Mouse (Mus musculus) embryonic stem cell, embryonic (primary cell): ENCODE measurements around the gene Pex19.

Experiments
- CTCF ChIA-PET, 4 experiments: fragments of 300-600 bp in 2 of 4; fragments of 350-600 bp in 2 of 4; sonication (Branson Sonifier 250); formaldehyde crosslinking; loops; one replicate each; lab custom pipeline; 2022; ENCODE audit warnings: inconsistent platforms in 2 of 4; lab: Charles Lee
- POLR2A ChIA-PET, 4 experiments: fragments of 300-600 bp in 2 of 4; fragments of 350-600 bp in 2 of 4; sonication (Branson Sonifier 250); formaldehyde crosslinking; loops; one replicate each; lab custom pipeline; 2022; ENCODE audit warnings: antibody characterized with exemption in 4 of 4, inconsistent platforms in 1 of 4; lab: Charles Lee

Gene Pex19

DNA sequence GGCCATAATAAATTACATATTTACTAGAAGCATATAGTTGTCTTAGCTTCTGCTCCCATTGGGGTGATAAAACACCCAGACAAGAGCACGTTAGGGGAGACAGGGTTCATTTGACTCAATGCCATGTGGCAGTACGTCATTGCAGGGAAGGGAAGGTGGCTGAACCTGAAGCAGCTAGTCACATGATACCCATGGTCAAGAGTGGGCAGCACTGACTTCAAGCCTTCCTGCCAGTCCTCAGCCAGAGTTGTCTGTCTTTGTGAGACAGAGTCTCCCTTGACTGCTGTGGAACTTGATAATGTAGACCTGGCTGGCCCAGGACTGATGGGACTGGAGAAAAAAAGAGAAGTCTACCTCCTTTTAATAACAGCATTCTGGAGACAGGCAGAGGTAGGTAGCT lies 3.9 kb upstream of the Pex19 start:
- CTCF ChIA-PET, result interaction anchor here in 1 of 4 experiments (1.3 kb wide), 1 partner anchor 125 kb away, joined by 5 read pairs; no protein-coding TSS in a partner anchor
- POLR2A ChIA-PET, result interaction anchor here in 1 of 4 experiments (0.6 to 1.5 kb wide), 4 partner anchors 14 to 254 kb away, joined by 3 read pairs; partner anchors contain the start of genes Copa, Ncstn and Pigm

DNA sequence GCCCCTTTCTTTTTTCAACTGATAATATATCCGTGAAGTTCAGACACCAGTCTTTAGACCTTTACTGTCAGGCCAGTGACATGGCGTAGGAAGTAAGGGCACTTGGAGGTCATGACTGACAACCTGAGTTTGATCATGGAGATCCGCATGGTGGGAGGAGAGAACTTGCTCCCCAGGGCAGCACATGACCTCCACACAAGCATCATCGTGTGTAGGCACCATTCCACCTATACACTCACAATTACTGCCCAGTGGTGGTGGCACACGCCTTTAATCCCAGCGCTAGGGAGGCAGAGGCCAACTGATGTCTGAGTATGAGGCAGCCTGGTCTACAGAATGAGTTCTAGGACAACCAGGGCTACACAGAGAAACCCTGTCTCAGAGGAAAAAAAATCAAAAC lies 2.0 kb upstream of the Pex19 start:
- ChIA-PET POLR2A (interaction anchor here in 2 of 4 experiments (0.7 to 1.5 kb wide), 4 partner anchors 23 to 217 kb away, joined by 3 to 5 read pairs (median 3); partner anchors contain the start of genes Copa (in 1 of the 2), Dcaf8 (in 1 of the 2), Kcnj10 (in 1 of the 2) and Ncstn (in 1 of the 2)), CTCF (no interaction called here)

DNA sequence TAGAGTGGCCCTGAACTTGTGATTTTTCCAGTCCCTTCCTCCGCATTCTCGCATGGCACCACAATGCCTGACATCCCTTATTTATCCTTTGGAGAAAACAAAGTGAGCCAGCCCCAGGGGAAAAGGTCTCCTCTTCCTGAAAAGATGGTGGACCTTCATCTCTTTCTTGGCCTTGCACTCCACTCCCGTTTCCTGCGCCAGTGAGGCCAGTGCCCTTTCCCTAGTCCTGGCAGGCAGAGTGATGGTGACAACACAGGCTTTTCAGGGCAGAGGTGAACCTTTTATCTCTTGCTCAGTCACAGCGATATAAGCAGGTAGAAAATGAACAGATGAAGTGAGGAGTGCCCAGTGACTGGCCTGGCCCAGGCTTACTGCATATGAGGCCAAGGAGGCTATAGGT lies 932 bp downstream of the Pex19 start:
- CTCF ChIA-PET, result interaction anchor here in 3 of 4 experiments (1.1 to 2.7 kb wide), 4 partner anchors 8 to 237 kb away, joined by 4 to 21 read pairs (median 10); partner anchors contain the start of gene Dcaf8 (in 1 of the 3)
- POLR2A ChIA-PET, result interaction anchor here in 3 of 4 experiments (1.0 to 4.5 kb wide), 20 partner anchors 7 to 198 kb away, joined by 3 to 34 read pairs (median 4); partner anchors contain the start of genes Dcaf8 (in 2 of the 3), Igsf8 (in 1 of the 3) and Pea15a (in 1 of the 3)

DNA sequence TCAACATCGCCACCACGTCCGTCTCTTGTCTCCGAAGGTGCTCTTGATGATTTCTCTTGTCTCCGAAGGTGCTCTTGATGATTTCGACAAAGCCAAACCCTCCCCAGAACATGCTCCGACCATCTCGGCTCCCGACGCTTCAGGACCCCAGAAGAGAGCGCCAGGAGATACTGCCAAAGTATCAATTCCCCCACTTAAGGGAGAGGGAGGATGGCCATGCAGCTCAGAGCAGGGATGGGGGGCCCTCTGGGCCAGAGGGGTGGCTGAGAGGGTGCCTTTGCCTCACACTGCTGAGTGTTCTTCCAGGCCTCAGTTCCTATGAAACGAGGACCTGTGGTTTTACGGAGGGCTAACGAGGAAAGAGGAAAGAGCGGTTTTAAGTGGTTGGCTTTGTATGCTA lies 2.0 kb downstream of the Pex19 start:
- ChIA-PET POLR2A (interaction anchor here in 3 of 4 experiments (0.6 to 4.5 kb wide), 16 partner anchors 9 to 247 kb away, joined by 3 to 34 read pairs (median 4); partner anchors contain the start of genes Dcaf8 (in 2 of the 3), Copa (in 1 of the 3), Ncstn (in 1 of the 3) and Pigm (in 1 of the 3)), CTCF (interaction anchor here (0.6 to 2.7 kb wide), 22 partner anchors 9 to 303 kb away, joined by 3 to 21 read pairs (median 5); partner anchors contain the start of genes Dcaf8 (in 1 of the 4) and Ncstn (in 1 of the 4))

DNA sequence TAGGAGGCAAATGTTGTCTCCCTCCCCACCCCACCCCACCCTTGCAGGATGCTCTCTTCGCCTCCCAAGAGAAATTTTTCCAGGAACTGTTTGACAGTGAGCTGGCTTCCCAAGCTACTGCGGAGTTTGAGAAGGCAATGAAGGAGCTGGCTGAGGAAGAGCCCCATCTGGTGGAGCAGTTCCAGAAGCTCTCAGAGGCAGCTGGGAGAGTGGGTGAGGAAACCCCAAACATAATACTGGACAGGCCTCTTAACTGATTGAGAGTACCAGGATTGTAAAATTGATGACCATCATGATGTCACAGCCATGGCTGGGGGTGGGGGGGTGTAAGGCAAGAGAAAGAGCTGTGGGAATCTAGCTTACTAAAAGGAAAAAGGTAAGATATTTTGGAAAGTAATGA lies 2.6 kb downstream of the Pex19 start:
- POLR2A ChIA-PET, result interaction anchor here in 3 of 4 experiments (0.6 to 4.5 kb wide), 24 partner anchors 9 to 818 kb away, joined by 3 to 34 read pairs (median 4); partner anchors contain the start of genes Dcaf8 (in 3 of the 3), Copa (in 1 of the 3), Ncstn (in 1 of the 3) and Pigm (in 1 of the 3)

GRCm38 (mm10) chr1:172129780-172130179 lies 3.2 kb downstream of the Pex19 start:
- ChIA-PET CTCF (interaction anchor here (0.5 to 2.7 kb wide), 22 partner anchors 8 to 195 kb away, joined by 3 to 21 read pairs (median 4); partner anchors contain the start of genes Dcaf8 (in 1 of the 4) and Ncstn (in 1 of the 4)), POLR2A (interaction anchor here in 3 of 4 experiments (0.8 to 4.5 kb wide), 17 partner anchors 8 to 182 kb away, joined by 3 to 34 read pairs (median 5); partner anchors contain the start of genes Dcaf8 (in 3 of the 3), Copa (in 1 of the 3) and Ncstn (in 1 of the 3))

More for the DNA sequence above, 2.6 kb downstream of the Pex19 start:
- CTCF ChIA-PET, result interaction anchor here (0.5 to 2.7 kb wide), 37 partner anchors 9 to 922 kb away, joined by 3 to 21 read pairs (median 4); partner anchors contain the start of genes Copa (in 1 of the 4), Dcaf8 (in 1 of the 4), Ncstn (in 1 of the 4) and Tagln2 (in 1 of the 4)

DNA sequence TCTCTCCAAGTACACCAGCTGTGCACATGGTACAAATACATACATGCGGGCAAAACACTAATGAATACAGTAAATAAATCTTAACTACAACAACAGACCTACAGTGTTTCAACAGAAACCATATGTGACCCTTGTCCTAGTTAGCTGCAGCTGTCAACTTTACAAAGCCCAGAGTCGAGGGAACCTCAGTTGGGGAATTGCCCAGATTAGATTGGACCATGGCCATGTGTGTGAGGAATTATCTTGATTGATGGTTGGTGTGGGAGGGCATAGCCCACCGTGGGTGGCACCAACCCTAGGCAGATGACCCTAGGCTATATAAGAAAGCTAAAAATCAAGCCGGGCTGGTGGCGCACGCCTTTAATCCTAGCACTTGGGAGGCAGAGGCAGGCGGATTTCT lies 5.8 kb downstream of the Pex19 start:
- ChIA-PET POLR2A (interaction anchor here in 2 of 4 experiments (0.6 to 4.5 kb wide), 6 partner anchors 13 to 181 kb away, joined by 3 to 34 read pairs (median 3); partner anchors contain the start of genes Dcaf8 (in 2 of the 2), Copa (in 1 of the 2) and Ncstn (in 1 of the 2)), CTCF (interaction anchor here in 2 of 4 experiments (1.1 to 1.5 kb wide), 2 partner anchors 13 kb away, joined by 3 to 5 read pairs; no protein-coding TSS in a partner anchor)

DNA sequence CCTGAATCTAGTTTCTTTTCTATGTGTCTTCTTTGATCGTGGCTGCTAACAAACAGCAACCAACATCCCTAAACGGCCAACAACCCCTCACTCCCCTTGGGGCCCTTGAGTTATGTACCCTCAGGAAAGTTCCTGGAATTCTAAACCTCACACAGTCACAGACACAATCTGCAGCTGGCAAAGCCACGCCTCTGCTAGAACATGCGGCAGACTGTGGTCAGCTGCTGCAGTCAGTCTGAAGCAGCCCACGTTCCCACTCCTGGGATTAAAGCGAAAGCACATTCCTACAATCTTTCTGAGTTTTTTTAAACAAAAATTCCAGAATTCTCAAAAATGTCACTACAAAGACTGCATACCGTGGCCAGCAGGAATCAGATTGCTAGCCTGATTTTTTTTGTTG lies 7.0 kb downstream of the Pex19 start:
- CTCF ChIA-PET, result interaction anchor here in 1 of 4 experiments (1.0 to 1.6 kb wide), 2 partner anchors 14 to 231 kb away, joined by 3 to 4 read pairs; no protein-coding TSS in a partner anchor
- POLR2A ChIA-PET, result interaction anchor here in 2 of 4 experiments (0.6 to 3.7 kb wide), 3 partner anchors 14 to 51 kb away, joined by 3 to 13 read pairs (median 4); partner anchors contain the start of genes Copa (in 1 of the 2), Dcaf8 (in 1 of the 2) and Ncstn (in 1 of the 2)

- ChIA-PET POLR2A (interaction anchor here in 3 of 4 experiments (1.0 to 3.7 kb wide), 3 partner anchors 9 to 15 kb away, joined by 3 to 13 read pairs (median 4); partner anchors contain the start of gene Dcaf8 (in 1 of the 3)), CTCF (interaction anchor here in 1 of 4 experiments (1.0 to 1.6 kb wide), 2 partner anchors 15 to 231 kb away, joined by 3 to 4 read pairs; no protein-coding TSS in a partner anchor)
These were observed 7.5 kb downstream of the Pex19 start for GRCm38 (mm10) chr1:172134072-172134471.

DNA sequence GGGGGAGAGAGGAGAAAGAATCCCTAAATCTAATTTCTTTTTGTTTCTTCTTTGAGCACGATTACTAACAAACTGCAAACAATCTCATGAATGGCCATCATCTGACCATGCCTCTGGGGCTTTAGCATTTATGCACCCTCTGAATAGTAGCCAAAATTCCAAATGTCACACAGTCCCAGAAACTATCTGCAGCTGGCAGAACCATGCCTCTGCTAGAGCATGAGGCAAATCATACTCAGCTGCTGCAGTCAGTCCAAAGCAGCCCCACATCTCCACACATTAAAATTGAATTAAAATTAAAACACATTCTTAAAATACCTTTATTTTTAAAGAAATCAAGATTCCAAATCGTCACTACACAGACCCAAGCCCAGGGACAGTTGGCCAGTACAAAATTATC lies 13.6 kb downstream of the Pex19 start:
- CTCF ChIA-PET, result interaction anchor here in 1 of 4 experiments (0.6 to 0.7 kb wide), 2 partner anchors 11 to 159 kb away, joined by 3 read pairs; no protein-coding TSS in a partner anchor
- POLR2A ChIA-PET, result interaction anchor here (0.5 to 2.1 kb wide), 13 partner anchors 8 to 638 kb away, joined by 3 to 10 read pairs (median 3); partner anchors contain the start of genes Pex19 (in 3 of the 4) and Dcaf8 (in 2 of the 4)

- CTCF ChIA-PET, result interaction anchor here in 1 of 4 experiments (0.7 kb wide), 1 partner anchor 12 kb away, joined by 3 read pairs; no protein-coding TSS in a partner anchor
- POLR2A ChIA-PET, result interaction anchor here in 2 of 4 experiments (0.5 to 2.1 kb wide), 6 partner anchors 11 to 638 kb away, joined by 3 to 10 read pairs (median 4); partner anchors contain the start of gene Pex19 (in 1 of the 2)
These were observed 14.3 kb downstream of the Pex19 start for GRCm38 (mm10) chr1:172140825-172141224.

DNA sequence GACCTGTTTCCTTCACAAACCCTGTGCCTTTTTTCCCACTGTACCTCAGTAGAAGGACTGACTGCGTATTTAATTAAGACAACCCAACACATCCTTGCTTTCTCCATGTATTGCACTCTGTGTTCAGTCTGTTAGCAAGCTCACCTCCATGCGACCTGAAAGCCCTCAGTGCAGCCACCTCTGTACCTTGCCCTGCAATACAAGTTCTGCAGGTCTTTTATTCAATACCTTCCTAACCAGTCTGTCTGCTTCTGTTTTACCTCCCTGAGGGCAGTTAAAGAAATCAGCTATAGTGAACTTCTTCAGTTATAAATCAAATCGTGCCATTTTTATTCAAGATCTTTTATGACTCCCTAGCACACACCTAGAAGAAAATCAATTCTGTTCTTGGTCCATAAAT lies 15.0 kb downstream of the Pex19 start:
- POLR2A ChIA-PET, result interaction anchor here in 1 of 4 experiments (1.4 to 2.6 kb wide), 2 partner anchors 12 to 24 kb away, joined by 3 to 8 read pairs; no protein-coding TSS in a partner anchor
- CTCF ChIA-PET, result no interaction called here

DNA sequence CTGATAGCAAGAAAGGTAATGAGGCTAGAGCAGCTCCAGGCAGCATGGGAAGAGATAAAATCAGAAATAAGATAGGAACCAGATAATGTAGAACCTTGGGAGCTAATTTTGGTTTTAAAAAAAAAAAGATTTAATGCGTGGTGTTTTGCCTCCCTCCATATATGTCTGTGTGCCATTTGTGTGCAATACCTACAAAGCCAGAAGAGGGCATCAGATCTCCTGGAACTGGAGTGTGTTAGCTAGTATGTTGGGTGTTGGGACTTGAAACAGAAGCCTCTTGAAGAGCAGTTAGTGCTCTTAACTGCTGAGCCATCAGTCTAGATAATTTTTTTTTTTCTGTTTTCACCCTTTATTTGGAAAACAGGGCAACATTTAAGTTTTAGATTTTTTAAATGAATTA lies 17.0 kb downstream of the Pex19 start:
- POLR2A ChIA-PET, result interaction anchor here in 3 of 4 experiments (0.6 to 2.6 kb wide), 17 partner anchors 9 to 204 kb away, joined by 3 to 8 read pairs (median 4); partner anchors contain the start of genes Copa (in 2 of the 3), Ncstn (in 2 of the 3) and Pea15a (in 1 of the 3)
- CTCF ChIA-PET, result interaction anchor here (0.6 to 1.7 kb wide), 27 partner anchors 12 to 222 kb away, joined by 3 to 8 read pairs (median 4); no protein-coding TSS in a partner anchor

GRCm38 (mm10) chr1:172147835-172148278 lies 21.3 kb downstream of the Pex19 start, which contains the start of gene Dcaf8:
Gene Dcaf8 (plus strand): TSS chr1:172148084.
- CTCF ChIA-PET, result interaction anchor here in 3 of 4 experiments (0.9 to 1.3 kb wide), 8 partner anchors 14 to 229 kb away, joined by 3 to 7 read pairs (median 4); partner anchors contain the start of genes Pea15a (in 1 of the 3), Pex19 (in 1 of the 3) and Pigm (in 1 of the 3)
- POLR2A ChIA-PET, result interaction anchor here (0.5 to 4.0 kb wide), 82 partner anchors 8 to 645 kb away, joined by 3 to 34 read pairs (median 4); partner anchors contain the start of genes Copa (in 3 of the 4), Kcnj10 (in 3 of the 4), Ncstn (in 3 of the 4) and Pex19 (in 3 of the 4)

DNA sequence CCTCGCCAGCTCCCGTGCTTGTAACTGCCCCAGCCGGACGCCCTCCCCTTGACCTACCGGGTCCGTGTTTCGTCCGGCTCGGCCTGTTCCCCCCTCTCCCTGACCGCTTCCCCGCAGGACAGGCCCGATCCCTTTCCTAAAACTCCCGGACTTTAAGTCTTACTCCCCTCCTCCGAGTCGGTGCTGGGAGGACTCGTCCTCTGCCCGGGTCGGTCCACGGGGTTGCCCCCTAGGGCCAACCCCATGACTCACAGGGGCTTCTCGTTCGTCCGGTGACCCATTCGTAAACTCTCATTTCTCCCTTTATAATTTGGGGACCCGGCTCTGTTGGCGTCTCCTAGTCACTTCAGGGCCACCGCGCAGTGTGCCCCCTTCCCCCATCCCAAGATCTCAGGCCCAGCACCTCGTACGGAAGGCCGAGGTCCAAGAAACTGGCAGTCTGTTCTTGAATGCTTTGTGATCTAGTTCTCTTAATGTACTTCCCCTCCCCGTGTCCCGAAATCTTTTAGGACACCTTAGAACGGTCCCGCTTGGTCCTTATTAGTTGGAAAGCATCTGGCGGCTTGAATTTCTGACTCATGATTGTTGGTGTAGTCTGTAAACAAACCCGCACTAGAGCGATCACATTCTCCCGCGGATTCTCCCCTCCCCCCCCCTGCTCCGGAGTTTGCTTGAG lies 21.9 kb downstream of the Pex19 start:
- POLR2A ChIA-PET, result interaction anchor here (0.5 to 4.0 kb wide), 83 partner anchors 8 to 646 kb away, joined by 3 to 34 read pairs (median 4); partner anchors contain the start of genes Copa (in 3 of the 4), Ncstn (in 3 of the 4), Pex19 (in 3 of the 4) and Pea15a (in 2 of the 4)
- CTCF ChIA-PET, result interaction anchor here in 3 of 4 experiments (0.6 to 1.3 kb wide), 9 partner anchors 14 to 228 kb away, joined by 3 to 7 read pairs (median 4); partner anchors contain the start of genes Pea15a (in 1 of the 3), Pex19 (in 1 of the 3) and Pigm (in 1 of the 3)
